Mouse (Mus musculus): ENCODE results near the gene Ovca2. TPM values are rescaled to one million over a fixed set of nuclear protein-coding genes. Genes with fewer than 3 reads are reported as not detected.
A peak's percentile ranks its signal among the peaks of the same experiment; 100 is the strongest.

The Ovca2 gene
- 10 to 100 TPM; 12.1 to 12.7 TPM for total RNA-seq (2021)
- long read RNA-seq, experiment 1, transcript Ovca2-201 (2 exons, 2,670 nt) = major isoform, 6 of 7 reads
- long read RNA-seq, experiment 1, partial matches to known transcripts = 0 of 7 reads
- long read RNA-seq, experiment 1, other reads (novel, unspliced or antisense) = 1 of 7 reads
- long read RNA-seq, experiment 2, transcript Ovca2-201 (2 exons, 2,670 nt) = major isoform, 9 of 12 reads
- long read RNA-seq, experiment 2, partial matches to known transcripts = 0 of 12 reads
- long read RNA-seq, experiment 2, other reads (novel, unspliced or antisense) = 3 of 12 reads

DNA sequence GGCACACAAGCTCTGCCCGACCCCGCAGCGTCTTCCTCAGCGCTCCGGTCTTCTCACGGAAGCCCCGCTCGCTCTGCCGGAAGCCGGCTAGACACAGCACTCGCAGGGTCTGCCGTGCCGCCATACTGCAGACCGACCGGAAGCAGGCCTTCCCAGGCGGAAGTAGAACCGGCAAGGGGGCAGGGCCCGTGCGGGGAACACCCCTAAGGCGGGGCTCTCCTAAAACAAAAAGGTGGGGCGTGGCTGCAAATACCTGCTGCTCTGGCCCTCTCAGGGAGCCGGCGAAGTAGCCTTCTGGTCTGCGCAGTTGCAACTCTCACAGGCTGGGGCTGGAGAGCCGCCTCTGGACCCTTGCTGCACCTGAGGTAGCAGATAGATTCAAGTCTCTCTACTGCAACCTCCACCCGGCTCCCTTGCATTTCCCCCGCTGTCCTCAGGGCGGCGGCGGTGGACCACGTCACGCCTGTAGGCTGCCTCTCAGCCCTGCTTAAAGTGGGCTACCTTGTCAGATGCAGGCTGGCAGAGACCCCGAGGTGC lies at the start of gene Ovca2:
Gene Ovca2 (minus strand): TSS at position 164 of the 537 bp plus-strand sequence.
- intact Hi-C loops (cut with DNase I) = loop anchor here (1.0 to 5.0 kb wide), 4 partner anchors 113 to 334 kb away; partner anchors contain the start of genes Rilp, Scarf1 and Wdr81
- Histone ChIP-seq H3K4me3 (peak within 1 kb of the TSS; percentile 74), H3K27ac (peak within 1 kb of the TSS; percentile 84)
- peak; percentile 98 for TF ChIP-seq CTCF (IDR thresholded peaks at IDR 0.05)
- DNase-seq (ENCODE audit: extremely low spot score in 1 of 2, low spot score in 2 of 2) = peak; percentile 87 to 88

GRCm38 (mm10) chr11:75227632-75228031 lies 49.0 kb upstream of the Ovca2 start:
- DNase-seq (ENCODE audit: extremely low spot score in 1 of 2, low spot score in 2 of 2) = no peak
- H3K4me3 ChIP-seq = no peak overlapping the region
- no peak for TF ChIP-seq CTCF (IDR thresholded peaks at IDR 0.05)
- H3K27ac ChIP-seq = no peak overlapping the region
- intact Hi-C loops (cut with DNase I) = no loop called here

DNA sequence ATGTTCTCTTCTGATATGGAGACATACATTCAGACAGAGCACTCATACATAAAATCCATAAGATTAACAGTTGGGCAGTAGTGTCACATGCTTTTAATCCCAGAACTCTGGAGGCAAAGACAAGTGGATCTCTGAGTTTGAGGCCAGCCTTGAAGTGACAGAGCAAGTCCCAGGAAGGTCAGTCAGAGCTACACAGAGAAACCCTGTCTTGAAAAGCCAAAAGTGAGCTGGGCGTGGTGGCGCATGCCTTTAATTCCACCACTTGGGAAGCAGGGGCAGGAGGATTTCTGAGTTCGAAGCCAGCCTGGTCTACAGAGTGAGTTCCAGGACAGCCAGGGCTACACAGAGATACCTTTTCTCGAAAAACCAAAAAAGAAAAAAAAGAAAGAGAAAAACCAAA lies 46.2 kb upstream of the Ovca2 start:
- no peak for DNase-seq (ENCODE audit: extremely low spot score in 1 of 2, low spot score in 2 of 2)
- Histone ChIP-seq H3K27ac (no peak overlapping the region), H3K4me3 (no peak overlapping the region)
- intact Hi-C loops (cut with DNase I) = no loop called here
- no peak for TF ChIP-seq CTCF (IDR thresholded peaks at IDR 0.05)

GRCm38 (mm10) chr11:75224062-75224461 lies 45.4 kb upstream of the Ovca2 start:
- no peak for DNase-seq (ENCODE audit: extremely low spot score in 1 of 2, low spot score in 2 of 2)
- TF ChIP-seq CTCF (IDR thresholded peaks at IDR 0.05) = no peak
- intact Hi-C loops (cut with DNase I) = no loop called here
- H3K27ac ChIP-seq = no peak overlapping the region
- no peak overlapping the region for H3K4me3 ChIP-seq

DNA sequence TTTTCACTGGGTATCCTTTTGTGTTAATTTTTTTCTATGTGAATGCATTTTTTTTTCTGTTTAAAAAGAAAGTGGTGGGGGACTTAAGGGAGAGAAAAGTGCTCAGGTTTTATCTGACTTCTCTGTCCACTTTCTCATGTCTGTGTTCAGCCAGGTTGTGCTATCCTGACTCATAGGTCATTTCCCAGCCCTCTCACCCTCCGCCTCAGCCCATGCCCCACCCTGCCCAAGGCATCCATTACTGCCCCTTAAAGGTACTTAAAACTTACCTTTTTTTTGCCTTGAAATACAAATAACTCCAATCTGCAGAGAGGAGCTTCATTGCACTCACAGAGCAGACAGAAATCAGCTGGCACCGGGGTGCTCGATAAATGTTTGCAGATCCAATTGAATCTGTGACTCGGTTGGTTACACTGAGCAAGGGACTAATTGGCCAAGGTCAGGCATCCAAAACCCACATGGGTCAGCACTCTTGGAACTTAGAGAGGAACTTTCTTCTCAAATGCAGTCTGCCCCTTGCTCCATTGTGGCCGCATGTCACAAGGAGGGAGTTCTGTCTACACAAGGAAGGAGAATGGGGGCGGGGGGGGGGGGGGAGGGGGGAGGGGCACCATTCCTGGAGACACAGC lies 42.0 kb upstream of the Ovca2 start:
- no peak for DNase-seq (ENCODE audit: extremely low spot score in 1 of 2, low spot score in 2 of 2)
- H3K27ac ChIP-seq = no peak overlapping the region
- intact Hi-C loops (cut with DNase I) = no loop called here
- H3K4me3 ChIP-seq = no peak overlapping the region
- TF ChIP-seq CTCF (IDR thresholded peaks at IDR 0.05) = no peak

DNA sequence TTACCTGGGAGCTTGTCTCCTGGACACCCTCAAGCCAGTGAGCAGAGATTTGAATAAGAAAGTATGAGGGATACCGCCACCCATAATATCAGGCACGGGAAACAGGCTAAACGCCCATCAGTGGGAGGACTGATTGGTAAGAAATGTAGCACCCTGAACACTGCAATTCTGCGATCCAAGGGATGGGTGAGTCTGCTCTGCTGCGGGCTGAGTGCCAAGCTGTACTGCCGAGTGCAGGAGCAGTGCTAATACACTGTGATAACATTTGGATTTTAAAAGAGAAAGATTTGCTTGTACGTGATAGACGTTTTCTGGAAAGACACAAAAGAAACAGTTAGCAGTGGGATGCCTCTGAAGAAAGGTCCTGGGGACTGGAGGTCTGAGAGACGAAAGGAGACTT lies 41.5 kb upstream of the Ovca2 start:
- intact Hi-C loops (cut with DNase I) = no loop called here
- DNase-seq (ENCODE audit: extremely low spot score in 1 of 2, low spot score in 2 of 2) = peak; percentile 37 to 40
- no peak for TF ChIP-seq CTCF (IDR thresholded peaks at IDR 0.05)
- no peak overlapping the region for H3K27ac ChIP-seq
- no peak overlapping the region for H3K4me3 ChIP-seq

GRCm38 (mm10) chr11:75214081-75214950 lies 35.7 kb upstream of the Ovca2 start:
- no peak overlapping the region; the same call in 1 of the 2 replicates for H3K27ac ChIP-seq
- intact Hi-C loops (cut with DNase I) = no loop called here
- DNase-seq (ENCODE audit: extremely low spot score in 1 of 2, low spot score in 2 of 2) = no peak
- peak overlapping the region; percentile 29 for H3K4me3 ChIP-seq
- TF ChIP-seq CTCF (IDR thresholded peaks at IDR 0.05) = no peak

- no peak for DNase-seq (ENCODE audit: extremely low spot score in 1 of 2, low spot score in 2 of 2)
- Histone ChIP-seq H3K27ac (peak overlapping the region; percentile 65), H3K4me3 (peak overlapping the region; percentile 29)
- intact Hi-C loops (cut with DNase I) = no loop called here
- TF ChIP-seq CTCF (IDR thresholded peaks at IDR 0.05) = no peak
These were observed 34.9 kb upstream of the Ovca2 start for GRCm38 (mm10) chr11:75213372-75214080.

DNA sequence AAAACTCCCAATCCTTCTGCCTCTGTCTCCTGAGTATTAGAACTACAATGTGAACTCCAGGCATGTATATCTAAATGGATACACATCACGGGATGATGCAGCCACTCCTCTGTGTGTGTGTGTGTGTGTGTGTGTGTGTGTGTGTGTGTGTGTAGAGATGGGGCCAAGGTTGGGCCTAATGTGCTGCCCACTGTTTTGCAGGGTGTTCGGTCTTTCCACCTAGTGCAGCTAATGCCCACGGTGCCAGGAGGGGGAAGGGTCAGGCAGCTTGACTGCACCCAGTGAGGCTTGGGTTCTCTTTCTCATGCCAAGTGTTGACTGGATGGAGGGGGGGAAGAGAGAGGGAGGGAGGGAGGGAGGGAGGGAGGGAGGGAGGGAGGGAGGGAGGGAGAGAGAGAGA lies 34.2 kb upstream of the Ovca2 start:
- no peak for TF ChIP-seq CTCF (IDR thresholded peaks at IDR 0.05)
- DNase-seq (ENCODE audit: extremely low spot score in 1 of 2, low spot score in 2 of 2) = no peak
- intact Hi-C loops (cut with DNase I) = no loop called here
- Histone ChIP-seq H3K27ac (no peak overlapping the region), H3K4me3 (no peak overlapping the region)

DNA sequence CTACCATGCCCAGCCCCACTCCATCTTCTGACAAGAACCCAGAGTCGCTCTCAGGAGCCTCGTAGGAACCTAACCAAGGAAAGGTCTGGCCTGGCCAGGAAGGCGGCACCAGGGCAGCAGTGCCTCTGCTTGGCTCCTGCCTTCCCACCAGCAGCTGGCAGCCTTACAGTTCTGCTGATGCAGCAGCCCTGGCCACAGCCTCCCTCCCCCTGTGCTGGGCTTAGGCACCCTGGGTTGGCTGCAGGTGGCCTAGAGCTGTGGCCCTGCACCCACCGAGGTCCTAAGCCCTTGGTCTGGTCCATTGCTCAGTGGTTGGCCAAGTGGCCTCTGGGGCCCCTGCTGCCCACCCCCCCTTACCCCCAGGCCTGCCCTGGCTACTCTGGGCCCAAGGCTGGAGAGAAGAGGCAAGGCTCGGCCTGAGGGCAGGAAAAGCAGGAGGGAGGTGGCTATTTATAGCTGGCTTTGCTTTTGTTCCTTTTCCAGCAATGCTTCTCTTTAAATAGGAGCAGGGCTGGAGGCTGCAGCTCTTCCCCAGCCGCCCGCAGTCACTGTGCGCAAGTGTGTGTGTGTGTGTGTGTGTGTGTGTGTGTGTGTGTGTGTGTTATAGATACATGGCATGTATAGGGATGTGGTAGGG lies 33.5 kb upstream of the Ovca2 start:
- intact Hi-C loops (cut with DNase I) = no loop called here
- DNase-seq (ENCODE audit: extremely low spot score in 1 of 2, low spot score in 2 of 2) = peak in 1 of 2 experiments; percentile 38

GRCm38 (mm10) chr11:75210755-75211154 lies 32.1 kb upstream of the Ovca2 start:
- no peak for TF ChIP-seq CTCF (IDR thresholded peaks at IDR 0.05)
- peak overlapping the region; percentile 13; the same call in 1 of the 2 replicates for H3K27ac ChIP-seq
- no peak for DNase-seq (ENCODE audit: extremely low spot score in 1 of 2, low spot score in 2 of 2)
- H3K4me3 ChIP-seq = no peak overlapping the region
- intact Hi-C loops (cut with DNase I) = no loop called here

More for the DNA sequence above, 33.5 kb upstream of the Ovca2 start:
- Histone ChIP-seq H3K4me3 (no peak overlapping the region), H3K27ac (peak overlapping the region; percentile 93)
- no peak for TF ChIP-seq CTCF (IDR thresholded peaks at IDR 0.05)
